Mouse (Mus musculus) forebrain, embryonic 10.5 days (tissue): Measurements from ENCODE around the gene Vti1a. TPM values are rescaled to one million over a fixed set of nuclear protein-coding genes. Genes with fewer than 3 reads are reported as not detected.
A peak's percentile ranks its signal among the peaks of the same experiment; 100 is the strongest.

Experiments
- DNase-seq: peaks from one replicate; pipeline ENCODE4 v3.0.0-alpha.2; 2017; ENCODE audit warnings: low spot score; ENCODE audit errors: extremely low spot score
- H3K27ac ChIP-seq: fragments of 300-500 bp; sonication (generic); 2 replicates; pipeline ENCODE4 v1.5.1; 2016; ENCODE audit warnings: mild to moderate bottlenecking
- H3K27me3 ChIP-seq: fragments of 300-500 bp; sonication (generic); 2 replicates; pipeline ENCODE4 v1.6.1; 2016; ENCODE audit warnings: mild to moderate bottlenecking; ENCODE audit not compliant: poor library complexity, severe bottlenecking
- H3K36me3 ChIP-seq: fragments of 300-500 bp; sonication (generic); replicated peaks from 2 replicates; pipeline ENCODE4 v1.6.1; 2016; ENCODE audit warnings: mild to moderate bottlenecking, moderate library complexity
- H3K4me1 ChIP-seq: fragments of 300-500 bp; sonication (generic); 2 replicates; pipeline ENCODE4 v1.6.1; 2016
- H3K4me3 ChIP-seq: fragments of 300-500 bp; sonication (generic); 2 replicates; pipeline ENCODE4 v1.5.1; 2016; ENCODE audit warnings: mild to moderate bottlenecking, moderate library complexity
- H3K9me3 ChIP-seq: fragments of 300-500 bp; sonication (generic); 2 replicates; pipeline ENCODE4 v1.6.1; 2016; ENCODE audit warnings: mild to moderate bottlenecking, moderate library complexity
- WGBS: fragments of 180-500 bp; shearing (Covaris S2); methylation state at CpG from one replicate; pipeline ENCODE4 v1.1.7; 2016; 5-methylcytosine and 5-hydroxymethylcytosine counted together
- polyA plus RNA-seq: library from polyadenylated mRNA; unstranded; fragments of >200 nt; fragmentation: Nextera tagmentation; extraction: Ambion mirVana; gene quantifications from 2 replicates; pipeline ENCODE4 v1.2.1, GENCODE M21; 2016

The Vti1a gene
- polyA plus RNA-seq, 1 experiment from 2014 or later = 34.2 TPM

GRCm38 (mm10) chr19:55643931-55644330, 327.8 kb downstream of the Vti1a start:
- H3K27ac ChIP-seq = peak overlapping the region; percentile 25; the same call in 1 of the 2 replicates
- WGBS = 78% methylated on average over 13 of the region's 13 CpGs
- H3K27me3 ChIP-seq = peaks cover 74% of the 10 kb centered on the region
- peaks cover 26% of the 10 kb centered on the region for H3K4me1 ChIP-seq
- peaks cover 6% of the 10 kb centered on the region; the same call in 1 of the 2 replicates for H3K9me3 ChIP-seq
- no peaks in the 10 kb centered on the region for H3K36me3 ChIP-seq
- H3K4me3 ChIP-seq = peak overlapping the region; percentile 38
- DNase-seq = no peak

- Histone ChIP-seq H3K27me3 (peaks cover 52% of the 10 kb centered on the region), H3K4me3 (no peak overlapping the region), H3K9me3 (no peaks in the 10 kb centered on the region), H3K4me1 (no peaks in the 10 kb centered on the region), H3K36me3 (no peaks in the 10 kb centered on the region), H3K27ac (no peak overlapping the region)
- DNase-seq = no peak
- 92% methylated on average over 10 of the region's 10 CpGs for WGBS
Observed at GRCm38 (mm10) chr19:55649363-55649762, 333.3 kb downstream of the Vti1a start.

GRCm38 (mm10) chr19:55651017-55651416, 334.9 kb downstream of the Vti1a start:
- Histone ChIP-seq H3K9me3 (no peaks in the 10 kb centered on the region), H3K36me3 (no peaks in the 10 kb centered on the region), H3K27ac (no peak overlapping the region), H3K4me1 (peaks cover under 1% of the 10 kb centered on the region), H3K27me3 (peaks cover 37% of the 10 kb centered on the region), H3K4me3 (no peak overlapping the region)
- no peak for DNase-seq
- WGBS = 92% methylated on average over 9 of the region's 9 CpGs

GRCm38 (mm10) chr19:55652693-55653265, 336.7 kb downstream of the Vti1a start:
- no peak overlapping the region for H3K4me3 ChIP-seq
- no peak for DNase-seq
- H3K27ac ChIP-seq = no peak overlapping the region
- H3K27me3 ChIP-seq = peaks cover 22% of the 10 kb centered on the region
- peaks cover 10% of the 10 kb centered on the region for H3K4me1 ChIP-seq
- H3K36me3 ChIP-seq = no peaks in the 10 kb centered on the region
- WGBS = 84% methylated on average over 7 of the region's 7 CpGs
- no peaks in the 10 kb centered on the region for H3K9me3 ChIP-seq

GRCm38 (mm10) chr19:55660165-55660564, 344.1 kb downstream of the Vti1a start:
- 94% methylated on average over 11 of the region's 11 CpGs for WGBS
- H3K36me3 ChIP-seq = no peaks in the 10 kb centered on the region
- H3K4me1 ChIP-seq = peaks cover 22% of the 10 kb centered on the region
- H3K9me3 ChIP-seq = no peaks in the 10 kb centered on the region
- no peaks in the 10 kb centered on the region; the same call in 1 of the 2 replicates for H3K27me3 ChIP-seq
- no peak overlapping the region for H3K4me3 ChIP-seq
- no peak overlapping the region for H3K27ac ChIP-seq
- DNase-seq = no peak

GRCm38 (mm10) chr19:55662521-55663223, 346.6 kb downstream of the Vti1a start:
- Histone ChIP-seq H3K4me3 (no peak overlapping the region), H3K27ac (peak overlapping the region; percentile 83), H3K36me3 (no peaks in the 10 kb centered on the region), H3K9me3 (no peaks in the 10 kb centered on the region), H3K27me3 (no peaks in the 10 kb centered on the region), H3K4me1 (peaks cover 15% of the 10 kb centered on the region)
- peak; percentile 48 for DNase-seq
- 28% methylated on average over 5 of the region's 5 CpGs for WGBS

- peaks cover 1% of the 10 kb centered on the region; the same call in 1 of the 2 replicates for H3K9me3 ChIP-seq
- H3K36me3 ChIP-seq = no peaks in the 10 kb centered on the region
- H3K27me3 ChIP-seq = no peaks in the 10 kb centered on the region; the same call in 1 of the 2 replicates
- no peak for DNase-seq
- WGBS = 73% methylated on average over 9 of the region's 9 CpGs
- no peak overlapping the region for H3K4me3 ChIP-seq
- peaks cover 17% of the 10 kb centered on the region for H3K4me1 ChIP-seq
- H3K27ac ChIP-seq = no peak overlapping the region
Observed at GRCm38 (mm10) chr19:55667787-55668186, 351.7 kb downstream of the Vti1a start.

- no peak overlapping the region; the same call in 1 of the 2 replicates for H3K27ac ChIP-seq
- 61% methylated on average over 9 of the region's 9 CpGs for WGBS
- H3K4me1 ChIP-seq = peaks cover 14% of the 10 kb centered on the region
- H3K27me3 ChIP-seq = no peaks in the 10 kb centered on the region; the same call in 1 of the 2 replicates
- no peak for DNase-seq
- H3K4me3 ChIP-seq = no peak overlapping the region
- no peaks in the 10 kb centered on the region for H3K36me3 ChIP-seq
- H3K9me3 ChIP-seq = peaks cover 3% of the 10 kb centered on the region; the same call in 1 of the 2 replicates
Observed at GRCm38 (mm10) chr19:55668896-55669295, 352.8 kb downstream of the Vti1a start.

Other genes starting within 250 kb of the Vti1a start
- gene Gpam, start 189.1 kb upstream of the Vti1a start, polyA plus RNA-seq = 21.5 and 22.4 TPM in 2 replicates
- not detected in 2 replicates for gene Tectb, start 135.6 kb upstream of the Vti1a start, polyA plus RNA-seq
- not detected in 2 replicates for gene Gucy2g, start 75.1 kb upstream of the Vti1a start, polyA plus RNA-seq
- gene Acsl5, start 64.4 kb upstream of the Vti1a start, polyA plus RNA-seq = 24.7 and 26.2 TPM in 2 replicates
- 131 and 140 TPM in 2 replicates for gene Zdhhc6, start 263 bp upstream of the Vti1a start, polyA plus RNA-seq